Mouse (Mus musculus): Measurements from ENCODE around the gene Nupl1. TPM values are rescaled to one million over a fixed set of nuclear protein-coding genes. Genes with fewer than 3 reads are reported as not detected.

The Nupl1 gene
- total and polyA plus RNA-seq, 3 experiments: not detected

DNA sequence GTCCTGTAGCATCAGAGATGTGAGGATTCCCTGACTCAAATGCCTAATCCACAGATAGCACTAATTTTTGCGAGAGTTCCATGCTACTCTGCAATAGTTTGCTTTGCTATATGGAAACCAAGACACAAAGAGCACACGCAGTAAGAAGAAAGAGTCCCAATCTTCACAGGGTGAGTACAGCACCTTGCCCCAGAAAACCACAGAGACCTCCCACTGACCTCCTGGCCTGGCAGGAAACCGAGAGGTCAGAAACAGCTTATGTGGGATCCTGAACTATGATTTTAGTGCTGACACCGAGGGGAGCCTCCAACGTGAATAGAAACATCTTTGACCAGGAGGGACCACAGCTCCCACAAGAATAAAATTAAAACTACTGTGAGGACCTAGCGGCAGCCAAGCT lies 113.4 kb downstream of the Nupl1 start:
- Histone ChIP-seq H3K27ac (ENCODE audit: insufficient read depth, low read depth) (no peak overlapping the region), H3K79me2 (replicated peaks; ENCODE audit: control insufficient read depth, extremely low read depth, insufficient read depth, poor library complexity, severe bottlenecking) (no peaks in the 10 kb centered on the region), H3K9ac (ENCODE audit: insufficient read depth, low read depth) (no peak overlapping the region), H3K4me1 (ENCODE audit: control insufficient read depth in 1 of 2, insufficient read depth in 2 of 2) (no peaks in the 10 kb centered on the region), H3K4me2 (ENCODE audit: insufficient read depth, low read depth, poor library complexity, severe bottlenecking) (no peak overlapping the region; the same call in 1 of the 2 replicates), H3K9me3 (replicated peaks; ENCODE audit: low read length) (no peaks in the 10 kb centered on the region), H3K4me3 (replicated peaks in 1 of 3; ENCODE audit: low read depth in 2 of 3, low read length in 2 of 3, poor library complexity in 1 of 3) (no peak overlapping the region), H3K36me3 (replicated peaks in 1 of 2; ENCODE audit: control insufficient read depth in 1 of 2, insufficient read depth in 1 of 2, low read length in 1 of 2) (no peaks in the 10 kb centered on the region), H3K27me3 (replicated peaks) (no peaks in the 10 kb centered on the region)
- DNase-seq (ENCODE audit: extremely low read depth): no peak
- in situ Hi-C loops (cut with MboI; ENCODE audit: low pct_ligation_motif_present, low pct_unique_long_range_greater_than_20kb, low sequenced_read_pairs): no loop called here
- TF ChIP-seq GABPA (IDR thresholded peaks at IDR 0.05; ENCODE audit: insufficient replicate concordance, low read depth, low read length): no peak
- TF ChIP-seq ZMIZ1 (IDR thresholded peaks at IDR 0.05; ENCODE audit: low read depth, low read length): no peak
- no peak for TF ChIP-seq UBTF (IDR thresholded peaks at IDR 0.05; ENCODE audit: low read depth, low read length)
- TF ChIP-seq RAD21 (IDR thresholded peaks at IDR 0.05; ENCODE audit: low read depth, low read length): no peak
- no peak for TF ChIP-seq USF1 (IDR thresholded peaks at IDR 0.05; ENCODE audit: low read depth, low read length)
- no peak for TF ChIP-seq POLR2A (IDR thresholded peaks at IDR 0.05; ENCODE audit: low read depth, low read length)
- no peak for TF ChIP-seq RCOR1 (conservative IDR thresholded peaks at IDR 0.05; ENCODE audit: low read depth, low read length)
- dilution Hi-C loops (cut with MboI; ENCODE audit: extremely low pct_ligation_motif_present, extremely low pct_unique_long_range_greater_than_20kb, low sequenced_read_pairs): no loop called here

DNA sequence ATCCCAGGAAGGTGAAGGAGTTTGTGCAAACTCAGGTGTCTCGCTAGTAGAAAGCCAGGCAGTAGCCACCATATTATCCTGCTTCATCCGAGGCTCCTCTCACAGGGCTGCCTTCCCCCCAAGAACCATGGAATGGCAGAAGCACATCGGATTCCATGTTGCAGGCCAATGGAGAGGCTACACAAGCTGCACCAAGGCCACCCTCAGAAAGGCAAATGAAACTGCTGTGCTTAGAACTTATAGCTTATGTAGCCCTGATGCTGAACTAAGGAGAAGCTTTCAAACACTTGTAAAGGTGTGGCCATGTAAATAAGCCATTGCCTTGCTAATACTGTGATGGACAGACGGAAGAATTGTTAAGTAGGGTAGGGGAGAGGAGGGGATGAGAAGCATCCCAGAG lies 115.4 kb downstream of the Nupl1 start:
- no peak overlapping the region for H3K9ac ChIP-seq (ENCODE audit: insufficient read depth, low read depth)
- no peak for TF ChIP-seq MAX (IDR thresholded peaks at IDR 0.05; ENCODE audit: low read length)
- no peak for TF ChIP-seq CHD1 (IDR thresholded peaks at IDR 0.05; ENCODE audit: low read depth, low read length)
- no peak for TF ChIP-seq EP300 (IDR thresholded peaks at IDR 0.05; ENCODE audit: low read length)
- TF ChIP-seq TCF12 (IDR thresholded peaks at IDR 0.05; ENCODE audit: low read depth, low read length): no peak
- TF ChIP-seq GABPA (IDR thresholded peaks at IDR 0.05; ENCODE audit: insufficient replicate concordance, low read depth, low read length): no peak
- no peak for TF ChIP-seq MXI1 (IDR thresholded peaks at IDR 0.05; ENCODE audit: low read depth, low read length)
- TF ChIP-seq MAFK (IDR thresholded peaks at IDR 0.05; ENCODE audit: insufficient replicate concordance, low read length): no peak
- no peak for TF ChIP-seq CTCF (conservative IDR thresholded peaks at IDR 0.05 in 1 of 2, IDR thresholded peaks at IDR 0.05 in 1 of 2; ENCODE audit: low read depth in 2 of 2, low read length in 2 of 2)
- no peak for TF ChIP-seq ETS1 (conservative IDR thresholded peaks at IDR 0.05; ENCODE audit: low read depth, low read length)
- TF ChIP-seq TBP (conservative IDR thresholded peaks at IDR 0.05; ENCODE audit: low read depth, low read length): no peak
- no peak for TF ChIP-seq ZC3H11A (IDR thresholded peaks at IDR 0.05; ENCODE audit: low read depth, low read length)
- no peak for TF ChIP-seq PAX5 (IDR thresholded peaks at IDR 0.05; ENCODE audit: low read length)
- no peak for TF ChIP-seq ZKSCAN1 (IDR thresholded peaks at IDR 0.05; ENCODE audit: borderline replicate concordance, low read depth, low read length)
- TF ChIP-seq NELFE (IDR thresholded peaks at IDR 0.05; ENCODE audit: low read depth, low read length): no peak
- TF ChIP-seq MEF2A (IDR thresholded peaks at IDR 0.05; ENCODE audit: borderline replicate concordance, low read depth, low read length): no peak
- no peak for TF ChIP-seq HCFC1 (IDR thresholded peaks at IDR 0.05; ENCODE audit: low read depth, low read length)
- no peak for TF ChIP-seq BHLHE40 (IDR thresholded peaks at IDR 0.05; ENCODE audit: low read depth, low read length)
- no peak for TF ChIP-seq RAD21 (IDR thresholded peaks at IDR 0.05; ENCODE audit: low read depth, low read length)
- TF ChIP-seq NRF1 (IDR thresholded peaks at IDR 0.05; ENCODE audit: low read depth, low read length): no peak
- no peaks in the 10 kb centered on the region for H3K79me2 ChIP-seq (replicated peaks; ENCODE audit: control insufficient read depth, extremely low read depth, insufficient read depth, poor library complexity, severe bottlenecking)
- in situ Hi-C loops (cut with MboI; ENCODE audit: low pct_ligation_motif_present, low pct_unique_long_range_greater_than_20kb, low sequenced_read_pairs): no loop called here
- no peak overlapping the region for H3K4me2 ChIP-seq (ENCODE audit: insufficient read depth, low read depth, poor library complexity, severe bottlenecking)
- H3K9me3 ChIP-seq (replicated peaks; ENCODE audit: low read length): no peaks in the 10 kb centered on the region
- H3K27me3 ChIP-seq (replicated peaks): no peaks in the 10 kb centered on the region
- H3K27ac ChIP-seq (ENCODE audit: insufficient read depth, low read depth): no peak overlapping the region
- H3K4me3 ChIP-seq (replicated peaks in 1 of 3; ENCODE audit: low read depth in 2 of 3, low read length in 2 of 3, poor library complexity in 1 of 3): no peak overlapping the region
- no peak for DNase-seq (ENCODE audit: extremely low read depth)
- no peaks in the 10 kb centered on the region for H3K36me3 ChIP-seq (replicated peaks in 1 of 2; ENCODE audit: control insufficient read depth in 1 of 2, insufficient read depth in 1 of 2, low read length in 1 of 2)
- H3K4me1 ChIP-seq (ENCODE audit: control insufficient read depth in 1 of 2, insufficient read depth in 2 of 2): no peaks in the 10 kb centered on the region
- dilution Hi-C loops (cut with MboI; ENCODE audit: extremely low pct_ligation_motif_present, extremely low pct_unique_long_range_greater_than_20kb, low sequenced_read_pairs): no loop called here
